Mouse (Mus musculus) liver, adult 2 months (tissue): Measurements from ENCODE around the gene Kcns1. TPM values are rescaled to one million over a fixed set of nuclear protein-coding genes. Genes with fewer than 3 reads are reported as not detected.

Source experiments
- DNase-seq: peaks from one replicate; pipeline ENCODE4 v3.0.0-alpha.2; 2011; ENCODE audit warnings: low read depth, low spot score; ENCODE audit errors: extremely low read depth
- H3K27ac ChIP-seq: fragments of 200-500 bp; replicated peaks from 2 replicates; pipeline ENCODE4 v1.5.1; 2012; ENCODE audit warnings: low read depth, mild to moderate bottlenecking, control low read depth, inconsistent platforms, low read length; ENCODE audit not compliant: insufficient read depth
- H3K27me3 ChIP-seq: fragments of 200-500 bp; 2 replicates; pipeline ENCODE4 v1.6.1; 2012; ENCODE audit warnings: mild to moderate bottlenecking, moderate library complexity, low read length, inconsistent platforms; ENCODE audit not compliant: control insufficient read depth, insufficient read depth
- H3K36me3 ChIP-seq: fragments of 200-500 bp; 2 replicates; pipeline ENCODE4 v1.6.1; 2012; ENCODE audit warnings: low read length, inconsistent platforms; ENCODE audit not compliant: control insufficient read depth, insufficient read depth
- H3K4me1 ChIP-seq: fragments of 200-500 bp; 2 replicates; pipeline ENCODE4 v1.6.1; 2011; ENCODE audit warnings: low read length; ENCODE audit not compliant: control insufficient read depth, insufficient read depth
- H3K4me3 ChIP-seq: fragments of 200-500 bp; 2 replicates; pipeline ENCODE4 v1.5.1; 2011; ENCODE audit warnings: low read depth, mild to moderate bottlenecking, control low read depth, low read length, moderate library complexity; ENCODE audit not compliant: insufficient read depth
- H3K79me2 ChIP-seq: fragments of 200-500 bp; 2 replicates; pipeline ENCODE4 v1.6.1; 2012; ENCODE audit warnings: inconsistent platforms, mild to moderate bottlenecking, low read length, moderate library complexity; ENCODE audit not compliant: control insufficient read depth, insufficient read depth
- H3K9ac ChIP-seq: fragments of 200-500 bp; 2 replicates; pipeline ENCODE4 v1.6.1; 2012; ENCODE audit warnings: low read depth, mild to moderate bottlenecking, control low read depth, inconsistent platforms, low read length
- CTCF ChIP-seq: fragments of 200-500 bp; IDR thresholded peaks from 2 replicates; pipeline ENCODE4 v1.5.1; 2011; ENCODE audit warnings: low read depth, low read length, control low read depth
- POLR2A ChIP-seq: fragments of 200-500 bp; IDR thresholded peaks from 2 replicates; pipeline ENCODE4 v1.6.1; 2011; ENCODE audit warnings: low read length, control low read depth; ENCODE audit not compliant: insufficient read depth; ENCODE audit errors: extremely low read depth
- WGBS: fragments of 180-500 bp; shearing (Covaris S2); methylation state at CpG from one replicate; pipeline ENCODE4 v1.1.7; 2018; 5-methylcytosine and 5-hydroxymethylcytosine counted together
- polyA plus RNA-seq: library from polyadenylated mRNA; depleted of rRNA; stranded (reverse); fragments of >200 nt; gene quantifications from 2 replicates; pipeline ENCODE4 v1.2.3, GENCODE M21; 2012
- total RNA-seq: library from RNA; depleted of rRNA; stranded (reverse); fragments of >200 nt; gene quantifications from 2 replicates; pipeline ENCODE4 v1.2.3, GENCODE M21; 2014

Kcns1 gene
- total and polyA plus RNA-seq, 2 experiments, result not detected

DNA sequence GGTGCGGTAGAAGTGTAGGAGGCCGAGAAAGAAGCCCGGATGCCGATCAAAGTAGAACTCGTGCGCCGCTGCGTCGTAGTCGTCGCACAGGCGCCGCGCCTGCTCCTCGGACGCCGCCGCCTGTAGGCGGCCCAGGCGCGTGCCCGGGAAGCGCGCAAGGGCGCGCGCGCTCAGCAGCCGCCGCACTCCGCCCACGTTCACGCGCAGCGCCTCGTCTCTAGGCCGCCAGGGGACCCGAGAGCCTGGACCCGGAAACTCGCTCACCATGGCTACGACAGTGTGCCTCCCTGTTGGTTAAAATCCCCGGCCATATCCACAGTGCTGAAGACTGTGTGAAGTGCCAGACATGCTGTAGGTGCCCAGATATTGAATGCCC, 2.4 kb downstream of the Kcns1 start:
- WGBS, result 8% methylated on average over 42 of the region's 42 CpGs
- DNase-seq, result no peak
- H3K4me3 ChIP-seq, result no peak overlapping the region

DNA sequence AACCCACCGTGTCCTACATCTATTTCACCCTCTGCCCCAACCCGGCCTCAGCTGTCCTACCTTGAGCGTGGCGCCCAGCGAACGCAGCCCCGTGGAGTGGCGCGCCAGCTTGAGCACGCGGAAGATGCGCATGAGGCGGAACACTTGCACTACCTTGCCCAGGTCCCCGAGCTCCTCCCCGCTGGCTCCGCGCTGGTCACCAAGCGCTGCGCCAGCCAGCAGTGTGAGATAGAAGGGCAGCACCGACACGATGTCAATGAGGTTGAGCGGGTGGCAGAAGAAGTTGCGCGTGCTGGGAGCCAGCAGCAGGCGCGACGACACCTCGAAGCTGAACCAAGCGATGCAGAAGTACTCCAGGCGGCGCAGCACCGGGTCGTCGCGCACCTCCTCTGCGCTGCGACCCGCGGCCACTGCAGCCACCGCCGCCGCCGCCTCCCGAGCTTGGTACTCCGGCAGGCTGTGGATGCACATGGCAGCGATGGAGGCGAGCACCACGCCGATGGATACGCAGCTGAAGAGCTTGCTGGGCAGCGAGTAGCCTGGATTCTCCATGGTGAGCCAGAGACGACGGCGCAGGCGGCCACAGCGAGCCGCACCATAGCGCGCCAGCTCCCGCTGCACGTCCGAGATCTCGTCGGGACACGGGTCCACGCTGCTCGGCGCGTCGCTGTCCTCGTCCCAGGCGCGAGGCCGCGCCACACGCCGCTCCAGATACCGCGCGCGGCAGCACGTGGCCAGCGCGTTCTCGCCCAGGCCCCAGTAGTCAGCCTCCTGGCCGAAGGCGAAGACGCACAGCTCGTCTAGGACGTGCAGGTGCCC, 3.0 kb downstream of the Kcns1 start:
- H3K79me2 ChIP-seq, result no peaks in the 10 kb centered on the region
- H3K27ac ChIP-seq, result no peak overlapping the region
- H3K27me3 ChIP-seq, result peaks cover 8% of the 10 kb centered on the region
- no peak overlapping the region for H3K4me3 ChIP-seq
- no peak for DNase-seq
- no peaks in the 10 kb centered on the region for H3K36me3 ChIP-seq
- 11% methylated on average over 90 of the region's 90 CpGs for WGBS
- TF ChIP-seq POLR2A (no peak), CTCF (no peak)
- no peak overlapping the region for H3K9ac ChIP-seq
- no peaks in the 10 kb centered on the region; the same call in 1 of the 2 replicates for H3K4me1 ChIP-seq

More for the DNA sequence above, 2.4 kb downstream of the Kcns1 start:
- Histone ChIP-seq H3K9ac (no peak overlapping the region), H3K79me2 (no peaks in the 10 kb centered on the region), H3K36me3 (no peaks in the 10 kb centered on the region), H3K27ac (no peak overlapping the region), H3K4me1 (no peaks in the 10 kb centered on the region), H3K27me3 (peaks cover 8% of the 10 kb centered on the region)
- TF ChIP-seq CTCF (no peak), POLR2A (no peak)

DNA sequence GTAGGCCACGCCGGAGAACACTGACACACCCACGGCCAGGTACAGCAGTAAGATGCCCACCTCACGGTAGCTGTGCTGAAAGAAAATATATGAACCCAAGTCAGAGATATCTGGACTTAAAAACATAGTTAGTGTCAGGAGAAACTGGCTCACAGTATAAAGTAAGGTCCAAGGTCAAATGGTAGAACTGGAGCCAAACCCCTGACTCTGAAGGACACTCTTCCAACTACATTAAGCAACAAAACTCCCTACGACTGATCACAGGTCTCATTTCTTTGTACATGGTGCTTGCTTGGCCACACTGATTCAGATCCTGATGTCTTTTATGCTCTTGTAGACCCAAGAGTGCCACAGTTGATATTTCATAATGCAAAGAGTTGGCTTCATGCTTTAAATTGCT, 6.0 kb downstream of the Kcns1 start:
- no peaks in the 10 kb centered on the region for H3K79me2 ChIP-seq
- H3K4me1 ChIP-seq, result peaks cover 4% of the 10 kb centered on the region
- no peak for DNase-seq
- H3K27ac ChIP-seq, result no peak overlapping the region
- no peak overlapping the region for H3K4me3 ChIP-seq
- no peaks in the 10 kb centered on the region for H3K36me3 ChIP-seq
- H3K27me3 ChIP-seq, result peaks cover 8% of the 10 kb centered on the region
- 81% methylated on average over 5 of the region's 5 CpGs for WGBS
- no peak overlapping the region for H3K9ac ChIP-seq
- TF ChIP-seq CTCF, result no peak
- TF ChIP-seq POLR2A, result no peak

DNA sequence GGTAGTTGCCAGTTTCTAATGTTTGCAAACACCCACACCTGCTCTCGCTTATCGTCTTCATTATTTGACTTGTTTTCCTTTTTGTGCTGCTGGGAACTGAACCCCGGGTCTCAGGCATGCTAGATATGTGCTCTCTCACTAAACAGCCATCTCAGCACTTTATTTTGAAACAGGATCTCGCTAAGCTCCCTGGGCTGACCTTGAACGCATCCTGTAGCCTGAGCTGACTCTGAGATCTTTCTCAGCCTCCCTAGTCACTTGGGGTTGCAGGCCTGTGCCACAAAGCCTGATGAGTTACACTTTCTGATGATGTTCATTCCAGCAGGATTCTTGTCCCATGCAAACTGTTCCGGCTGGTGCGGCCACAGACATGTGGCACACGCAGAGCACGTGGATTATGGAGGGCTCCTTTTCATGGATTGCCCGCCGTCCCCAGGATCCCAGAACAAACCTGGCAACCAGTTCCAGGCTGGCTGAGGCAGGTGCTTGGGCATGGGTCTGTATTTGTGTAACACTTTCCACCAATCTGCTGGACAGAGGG, 9.3 kb downstream of the Kcns1 start:
- H3K27me3 ChIP-seq, result no peaks in the 10 kb centered on the region
- no peaks in the 10 kb centered on the region for H3K36me3 ChIP-seq
- no peak overlapping the region for H3K9ac ChIP-seq
- no peaks in the 10 kb centered on the region for H3K79me2 ChIP-seq
- H3K4me1 ChIP-seq, result peaks cover 4% of the 10 kb centered on the region
- TF ChIP-seq CTCF (no peak), POLR2A (no peak)
- DNase-seq, result no peak
- no peak overlapping the region for H3K27ac ChIP-seq
- H3K4me3 ChIP-seq, result no peak overlapping the region
- WGBS, result 59% methylated on average over 11 of the region's 11 CpGs

DNA sequence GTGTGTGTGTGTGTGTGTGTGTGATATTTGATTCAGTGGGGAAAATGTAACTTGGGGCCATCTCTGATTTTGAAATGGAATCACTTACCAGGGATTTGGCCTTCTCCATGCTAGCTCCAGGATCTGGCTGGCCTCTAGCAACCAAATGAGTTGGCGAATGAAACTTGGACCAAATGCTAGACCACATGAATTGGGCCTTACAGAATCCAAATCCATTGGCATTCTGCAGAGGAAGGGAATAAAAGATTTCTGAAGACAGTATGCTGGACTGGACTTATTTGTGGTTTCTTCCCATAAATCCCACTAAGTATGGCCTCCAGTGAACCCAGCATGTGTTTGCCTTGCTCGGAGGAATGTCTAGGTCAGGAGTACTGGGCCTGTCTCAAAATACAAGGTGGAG, 12.1 kb downstream of the Kcns1 start:
- no peaks in the 10 kb centered on the region for H3K27me3 ChIP-seq
- no peak overlapping the region for H3K27ac ChIP-seq
- H3K4me3 ChIP-seq, result no peak overlapping the region
- H3K9ac ChIP-seq, result no peak overlapping the region
- no peak for TF ChIP-seq CTCF
- TF ChIP-seq POLR2A, result no peak
- peaks cover 4% of the 10 kb centered on the region for H3K4me1 ChIP-seq
- H3K79me2 ChIP-seq, result no peaks in the 10 kb centered on the region
- peaks cover 2% of the 10 kb centered on the region for H3K36me3 ChIP-seq
- no peak for DNase-seq
- 67% methylated on average over 2 of the region's 2 CpGs for WGBS

DNA sequence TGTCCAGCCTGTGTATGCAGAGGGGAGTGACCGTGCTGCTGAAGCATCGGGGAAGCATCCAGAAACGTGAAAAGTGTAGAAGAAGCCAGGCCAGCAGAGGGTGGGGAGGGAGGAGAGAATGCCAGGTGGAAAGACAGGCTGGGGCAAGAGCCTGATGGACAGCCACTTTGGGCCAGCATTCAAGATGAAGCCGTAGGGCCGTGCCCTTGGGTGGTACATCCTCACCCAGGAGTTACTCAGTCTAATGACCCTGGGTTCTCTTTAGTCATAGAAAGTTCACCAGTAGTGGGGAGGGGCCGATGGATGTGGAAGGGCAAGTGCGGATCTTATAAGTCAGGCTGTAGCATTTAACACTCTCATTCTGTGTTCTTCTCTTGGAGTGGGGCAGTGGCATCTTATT, 14.8 kb downstream of the Kcns1 start:
- H3K9ac ChIP-seq, result no peak overlapping the region
- no peak for DNase-seq
- H3K36me3 ChIP-seq, result peaks cover 17% of the 10 kb centered on the region
- no peaks in the 10 kb centered on the region for H3K4me1 ChIP-seq
- H3K27me3 ChIP-seq, result no peaks in the 10 kb centered on the region
- no peaks in the 10 kb centered on the region for H3K79me2 ChIP-seq
- no peak for TF ChIP-seq POLR2A
- TF ChIP-seq CTCF, result no peak
- 88% methylated on average over 7 of the region's 7 CpGs for WGBS
- H3K4me3 ChIP-seq, result no peak overlapping the region
- no peak overlapping the region for H3K27ac ChIP-seq
